Mouse (Mus musculus): Measurements from ENCODE around the gene Trabd2b. TPM values are rescaled to one million over a fixed set of nuclear protein-coding genes. Genes with fewer than 3 reads are reported as not detected.
A peak's percentile ranks its signal among the peaks of the same experiment; 100 is the strongest.

The Trabd2b gene
- total RNA-seq, 2 experiments from 2014 or later: not detected

DNA sequence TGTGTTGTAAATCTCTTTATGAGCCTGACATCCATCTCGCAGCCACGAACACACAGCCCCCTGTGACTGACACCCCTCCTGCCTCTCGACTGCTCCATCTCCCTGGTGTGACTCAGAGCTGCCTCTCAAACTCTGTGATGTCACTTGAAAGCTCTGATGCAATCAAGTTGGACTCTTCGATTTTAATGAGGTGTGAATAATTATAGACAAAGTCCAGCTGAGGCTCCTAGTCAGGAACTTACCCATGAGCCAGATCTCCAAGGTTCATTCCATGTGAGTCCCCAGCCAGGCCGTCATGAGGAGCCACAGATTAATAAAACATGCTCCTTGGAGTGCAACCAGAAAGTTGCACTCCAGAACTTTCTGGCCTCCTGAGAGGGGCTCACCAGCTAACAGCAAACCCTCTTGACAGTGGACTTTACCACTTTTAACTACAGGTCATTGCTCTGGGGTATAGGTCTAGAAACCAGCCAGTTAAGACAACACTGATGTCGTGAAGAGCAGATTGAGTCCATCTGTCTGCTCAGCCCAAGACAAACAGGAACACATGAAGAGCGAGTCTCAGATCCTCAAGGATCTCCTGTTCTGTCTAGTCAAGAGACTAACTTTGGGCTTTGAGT, 221.3 kb downstream of the Trabd2b start:
- ATAC-seq (replicated peaks; ENCODE audit: poor library complexity, severe bottlenecking): no peak

GRCm38 (mm10) chr4:114635889-114636288, 229.4 kb downstream of the Trabd2b start:
- peak; percentile 55; the same call in 1 of the 2 replicates for ATAC-seq (replicated peaks; ENCODE audit: poor library complexity, severe bottlenecking)

DNA sequence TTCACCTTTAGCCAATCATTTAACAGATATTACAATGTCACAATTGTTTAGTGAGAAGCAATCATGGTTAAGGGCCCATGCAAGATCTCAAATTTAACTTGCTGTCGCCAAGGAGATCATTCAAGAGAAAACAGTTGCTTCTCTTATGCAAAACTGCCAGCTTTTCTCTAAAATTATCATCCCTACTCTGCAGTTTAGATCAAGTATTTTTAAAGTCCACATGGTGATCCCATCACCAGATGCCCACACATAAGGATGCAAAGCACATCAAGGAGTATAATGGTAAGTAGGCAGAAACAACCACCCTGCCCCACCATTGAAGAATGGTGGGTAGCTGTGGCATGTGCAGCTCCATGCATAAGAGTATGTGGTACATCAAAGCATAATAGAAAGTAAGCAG, 229.8 kb downstream of the Trabd2b start:
- no peak for ATAC-seq (replicated peaks; ENCODE audit: poor library complexity, severe bottlenecking)

- ATAC-seq (replicated peaks; ENCODE audit: poor library complexity, severe bottlenecking): peak; percentile 66; the same call in 1 of the 2 replicates
These were observed 230.6 kb downstream of the Trabd2b start for GRCm38 (mm10) chr4:114637120-114637519.

GRCm38 (mm10) chr4:114642469-114642868, 235.9 kb downstream of the Trabd2b start:
- no peak for ATAC-seq (replicated peaks; ENCODE audit: poor library complexity, severe bottlenecking)

GRCm38 (mm10) chr4:114643679-114644208, 237.2 kb downstream of the Trabd2b start:
- no peak for ATAC-seq (replicated peaks; ENCODE audit: poor library complexity, severe bottlenecking)

- no peak for ATAC-seq (replicated peaks; ENCODE audit: poor library complexity, severe bottlenecking)
These were observed 238.8 kb downstream of the Trabd2b start for GRCm38 (mm10) chr4:114645341-114645740.

GRCm38 (mm10) chr4:114646825-114647681, 240.5 kb downstream of the Trabd2b start:
- no peak for ATAC-seq (replicated peaks; ENCODE audit: poor library complexity, severe bottlenecking)

GRCm38 (mm10) chr4:114647689-114648088, 241.2 kb downstream of the Trabd2b start:
- peak; percentile 70 for ATAC-seq (replicated peaks; ENCODE audit: poor library complexity, severe bottlenecking)

DNA sequence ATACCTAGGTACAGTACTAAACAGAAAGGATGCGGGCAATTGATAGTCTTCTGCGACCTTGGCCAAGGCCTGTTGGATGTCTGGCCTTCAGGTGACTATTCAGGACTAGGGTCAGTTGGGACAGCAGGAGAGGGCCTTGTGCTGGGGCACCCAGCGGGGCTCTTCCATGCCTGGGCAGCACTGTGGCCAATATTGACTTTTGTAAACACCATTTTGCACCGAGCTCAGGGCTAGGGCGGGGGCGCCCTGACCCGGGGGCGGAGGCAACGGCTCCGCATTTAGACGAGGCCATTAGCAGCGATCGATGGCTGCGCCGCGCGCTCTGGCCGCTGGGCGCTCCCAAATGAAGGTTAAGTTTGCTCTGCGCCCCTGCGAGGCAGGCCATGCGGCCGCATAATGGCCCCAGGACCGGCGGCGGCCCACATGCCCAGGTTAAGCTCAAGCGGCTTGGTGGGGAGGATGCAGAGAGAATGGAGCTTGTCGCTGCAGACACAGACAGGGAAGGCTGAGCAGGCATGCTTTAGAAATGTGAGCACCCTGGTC, 242.1 kb downstream of the Trabd2b start:
- ATAC-seq (replicated peaks; ENCODE audit: poor library complexity, severe bottlenecking): no peak

DNA sequence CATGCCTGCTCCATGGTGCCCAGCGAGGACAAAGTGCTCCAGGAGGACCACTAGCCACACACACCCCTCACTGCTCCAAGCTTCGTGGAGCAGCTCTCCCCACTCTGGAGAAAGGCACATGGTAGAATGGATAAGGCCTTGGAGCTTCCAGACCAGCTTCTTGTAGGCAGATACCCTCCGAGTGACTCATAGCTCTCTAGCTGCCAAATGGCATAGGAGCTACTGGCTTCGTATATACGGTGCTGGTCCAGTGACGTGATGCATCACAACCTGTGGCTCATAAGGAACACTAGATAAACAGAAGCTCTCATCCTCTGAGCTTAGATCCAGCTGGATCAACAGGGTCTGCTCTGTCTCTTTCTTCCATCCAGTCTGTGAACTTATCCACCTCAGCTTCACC, 244.0 kb downstream of the Trabd2b start:
- ATAC-seq (replicated peaks; ENCODE audit: poor library complexity, severe bottlenecking): no peak

GRCm38 (mm10) chr4:114651007-114651406, 244.5 kb downstream of the Trabd2b start:
- no peak for ATAC-seq (replicated peaks; ENCODE audit: poor library complexity, severe bottlenecking)

- no peak for ATAC-seq (replicated peaks; ENCODE audit: poor library complexity, severe bottlenecking)
These were observed 245.1 kb downstream of the Trabd2b start for GRCm38 (mm10) chr4:114651606-114652005.

- ATAC-seq (replicated peaks; ENCODE audit: poor library complexity, severe bottlenecking): peak; percentile 90
These were observed 245.9 kb downstream of the Trabd2b start for GRCm38 (mm10) chr4:114652400-114652799.

GRCm38 (mm10) chr4:114657933-114658332, 251.4 kb downstream of the Trabd2b start:
- no peak for ATAC-seq (replicated peaks; ENCODE audit: poor library complexity, severe bottlenecking)

DNA sequence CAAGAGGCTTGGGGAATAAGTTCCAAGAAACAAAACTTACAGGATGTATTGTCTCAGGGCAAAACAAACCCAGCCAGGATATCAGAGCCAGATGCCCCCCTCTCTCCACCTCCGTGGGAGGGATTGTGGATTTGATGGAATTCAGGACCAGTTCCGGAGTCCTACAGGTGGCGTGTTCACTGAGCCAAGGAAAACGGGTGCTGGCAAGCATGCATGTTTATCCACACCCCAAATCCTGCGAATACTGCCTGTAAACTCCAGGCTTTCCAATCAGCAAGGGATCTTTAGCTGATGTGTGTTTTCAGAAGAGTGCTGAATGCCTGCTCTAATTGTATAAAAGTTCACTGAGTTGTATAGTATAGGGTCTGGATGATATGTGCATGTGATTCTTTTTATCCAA, 253.4 kb downstream of the Trabd2b start:
- no peak for ATAC-seq (replicated peaks; ENCODE audit: poor library complexity, severe bottlenecking)

DNA sequence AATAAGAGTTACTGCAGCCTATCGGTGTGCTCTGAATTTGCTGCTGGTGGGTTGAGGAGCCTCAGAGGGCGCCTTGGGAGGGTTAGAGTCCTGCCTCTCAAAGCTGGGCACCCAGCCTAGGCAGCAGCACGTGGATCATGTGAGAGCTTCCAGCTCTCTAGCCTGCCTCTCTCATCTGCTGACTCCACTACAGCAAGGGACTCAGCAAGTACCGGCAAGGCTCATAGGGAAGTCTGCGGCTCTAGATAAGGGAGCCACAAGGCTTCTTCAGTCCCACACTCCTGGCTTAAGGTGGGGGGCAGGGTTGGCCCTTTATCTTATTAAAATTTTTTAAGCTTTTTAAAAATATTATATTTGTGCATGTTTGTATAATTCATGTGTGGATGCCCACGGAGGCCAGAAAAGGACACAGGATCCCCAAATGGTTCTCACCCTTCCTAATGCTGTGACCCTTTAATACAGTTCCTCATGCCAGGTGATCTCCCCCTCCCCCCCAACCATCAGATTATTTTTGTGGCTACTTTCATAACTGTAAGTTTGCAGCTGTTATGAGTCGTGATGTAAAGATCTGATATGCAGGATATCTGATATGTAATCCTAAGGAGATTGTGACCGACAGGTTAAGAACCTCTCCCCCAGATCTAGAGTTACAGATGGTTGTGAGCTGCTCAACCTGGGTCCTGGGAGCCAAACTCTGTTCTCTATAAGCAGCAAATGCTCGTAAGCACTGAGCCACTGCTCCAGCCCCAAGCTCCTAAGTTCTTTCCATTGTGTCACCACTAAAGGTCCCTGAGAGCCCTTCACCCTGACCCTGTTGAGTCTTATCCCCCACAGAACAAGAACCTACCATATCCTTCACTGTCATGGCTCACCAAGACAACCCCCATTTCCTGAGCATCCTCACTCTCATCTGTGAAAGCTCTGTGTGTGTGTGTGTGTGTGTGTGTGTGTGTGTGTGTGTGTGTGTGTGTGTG, 257.8 kb downstream of the Trabd2b start:
- ATAC-seq (replicated peaks; ENCODE audit: poor library complexity, severe bottlenecking): peak; percentile 65
